Mouse (Mus musculus): ENCODE data around the gene Rbpj.

Gene Rbpj

GRCm38 (mm10) chr5:53469098-53469776 is 3.3 kb downstream of the Rbpj start:
- DNase-seq (ENCODE audit: low spot score) = no peak

GRCm38 (mm10) chr5:53469777-53470131 is 3.8 kb downstream of the Rbpj start:
- DNase-seq (ENCODE audit: low spot score) = no peak

- no peak for DNase-seq (ENCODE audit: low spot score)
Observed at GRCm38 (mm10) chr5:53470141-53471079, 4.5 kb downstream of the Rbpj start.

- no peak for DNase-seq (ENCODE audit: low spot score)
Observed at GRCm38 (mm10) chr5:53472485-53472884, 6.5 kb downstream of the Rbpj start.

GRCm38 (mm10) chr5:53479161-53479560 is 13.2 kb downstream of the Rbpj start:
- DNase-seq (ENCODE audit: low spot score) = no peak

- DNase-seq (ENCODE audit: low spot score) = no peak
Observed at GRCm38 (mm10) chr5:53479891-53480290, 13.9 kb downstream of the Rbpj start.

GRCm38 (mm10) chr5:53481021-53481420 is 15.1 kb downstream of the Rbpj start:
- DNase-seq (ENCODE audit: low spot score) = no peak

- no peak for DNase-seq (ENCODE audit: low spot score)
Observed at GRCm38 (mm10) chr5:53485069-53485628, 19.2 kb downstream of the Rbpj start.

GRCm38 (mm10) chr5:53485934-53486475 is 20.1 kb downstream of the Rbpj start:
- no peak for DNase-seq (ENCODE audit: low spot score)

GRCm38 (mm10) chr5:53486966-53487592 is 21.1 kb downstream of the Rbpj start:
- no peak for DNase-seq (ENCODE audit: low spot score)

- DNase-seq (ENCODE audit: low spot score) = no peak
Observed at GRCm38 (mm10) chr5:53490697-53491099, 24.7 kb downstream of the Rbpj start.

- DNase-seq (ENCODE audit: low spot score) = no peak
Observed at GRCm38 (mm10) chr5:53493756-53494155, 27.8 kb downstream of the Rbpj start.

- no peak for DNase-seq (ENCODE audit: low spot score)
Observed at GRCm38 (mm10) chr5:53494536-53495159, 28.7 kb downstream of the Rbpj start.

- DNase-seq (ENCODE audit: low spot score) = no peak
Observed at GRCm38 (mm10) chr5:53496846-53497549, 31.0 kb downstream of the Rbpj start.

- no peak for DNase-seq (ENCODE audit: low spot score)
Observed at GRCm38 (mm10) chr5:53499571-53499970, 33.6 kb downstream of the Rbpj start.

GRCm38 (mm10) chr5:53500509-53501145 is 34.7 kb downstream of the Rbpj start:
- DNase-seq (ENCODE audit: low spot score) = no peak

GRCm38 (mm10) chr5:53503261-53503660 is 37.3 kb downstream of the Rbpj start:
- DNase-seq (ENCODE audit: low spot score) = no peak

- no peak for DNase-seq (ENCODE audit: low spot score)
Observed at GRCm38 (mm10) chr5:53505751-53506150, 39.8 kb downstream of the Rbpj start.

- no peak for DNase-seq (ENCODE audit: low spot score)
Observed at GRCm38 (mm10) chr5:53507371-53507770, 41.4 kb downstream of the Rbpj start.

- DNase-seq (ENCODE audit: low spot score) = no peak
Observed at GRCm38 (mm10) chr5:53509465-53509864, 43.5 kb downstream of the Rbpj start.

GRCm38 (mm10) chr5:53509927-53510326 is 44.0 kb downstream of the Rbpj start:
- no peak for DNase-seq (ENCODE audit: low spot score)

Measured in ovary, postnatal 14 days (tissue).